Mouse (Mus musculus) MEL-GATA-1-ER (cell line): ENCODE results near the gene Myh6.

Experiments used
- DNase-seq: peaks from one replicate; pipeline ENCODE4 v3.0.0-alpha.2; 2012; ENCODE audit warnings: low read depth; ENCODE audit errors: extremely low read depth

Gene Myh6

DNA sequence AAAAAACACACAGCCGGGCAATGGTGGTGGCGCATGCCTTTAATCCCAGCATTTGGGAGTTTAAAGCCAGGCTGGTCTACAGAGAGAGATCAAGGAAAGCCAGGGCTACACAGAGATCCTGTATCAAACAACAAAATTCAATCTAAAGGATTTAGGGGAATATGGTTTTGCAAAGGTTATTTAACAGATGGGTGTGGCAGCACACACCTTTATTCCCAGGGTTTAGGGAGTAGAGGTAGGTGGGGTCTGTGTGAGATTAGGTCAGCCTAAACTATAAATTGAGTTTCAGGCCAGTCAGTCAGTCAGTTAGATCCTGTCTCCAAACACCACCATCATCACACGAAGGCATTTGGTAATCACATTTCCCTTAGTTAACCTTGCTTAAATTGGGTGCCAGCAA is 74.5 kb downstream of the Myh6 start, which contains the start of gene Pabpn1:
Pabpn1 (plus strand) TSS at position 301 of the 400 bp plus-strand sequence.
- DNase-seq, result no peak
